Mouse (Mus musculus): ENCODE results near the gene Ifnl3. TPM values are rescaled to one million over a fixed set of nuclear protein-coding genes. Genes with fewer than 3 reads are reported as not detected.

Ifnl3 gene
- polyA plus RNA-seq (2015; fragmentation: Nextera tagmentation; extraction: Ambion mirVana): not detected in 2 replicates

DNA sequence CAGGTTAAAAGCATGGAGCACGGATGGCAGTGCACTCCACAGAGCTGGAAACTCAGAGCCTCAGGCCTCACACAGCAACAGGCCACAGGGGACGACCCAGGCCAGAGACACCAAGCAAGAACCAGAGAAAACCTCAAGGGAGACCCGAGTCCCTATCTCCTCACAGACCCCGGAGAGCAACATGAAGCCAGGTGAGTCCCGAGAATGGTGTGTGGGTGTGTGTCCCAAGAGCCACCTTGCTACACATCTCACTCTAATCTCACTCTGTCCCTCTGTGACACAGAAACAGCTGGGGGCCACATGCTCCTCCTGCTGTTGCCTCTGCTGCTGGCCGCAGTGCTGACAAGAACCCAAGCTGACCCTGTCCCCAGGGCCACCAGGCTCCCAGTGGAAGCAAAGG is at the start of gene Ifnl3:
Gene Ifnl3 (plus strand): TSS at position 301 of the 400 bp plus-strand sequence.

DNA sequence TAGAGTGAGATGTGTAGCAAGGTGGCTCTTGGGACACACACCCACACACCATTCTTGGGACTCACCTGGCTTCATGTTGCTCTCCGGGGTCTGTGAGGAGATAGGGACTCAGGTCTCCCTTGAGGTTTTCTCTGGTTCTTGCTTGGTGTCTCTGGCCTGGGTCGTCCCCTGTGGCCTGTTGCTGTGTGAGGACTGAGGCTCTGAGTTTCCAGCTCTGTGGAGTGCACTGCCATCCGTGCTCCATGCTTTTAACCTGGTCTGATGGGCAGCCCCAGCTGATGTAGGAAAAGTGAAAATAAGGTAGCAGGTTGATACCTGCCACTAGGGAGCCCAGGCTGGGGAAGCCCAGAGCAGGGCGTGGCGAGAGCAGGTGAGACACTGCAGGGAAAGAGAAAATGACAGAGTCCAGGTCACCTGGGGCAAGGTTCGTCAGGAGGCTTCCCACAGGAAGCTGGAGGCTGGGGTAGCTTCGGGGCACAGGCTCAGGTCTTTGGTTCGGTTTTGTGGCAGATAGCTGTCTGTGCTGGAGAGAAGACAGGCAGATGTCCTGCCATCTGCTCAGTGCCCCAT is 12.1 kb upstream of the Ifnl3 start, which contains the start of gene Ifnl2:
Gene Ifnl2 (minus strand): TSS at position 51 of the 570 bp plus-strand sequence.

DNA sequence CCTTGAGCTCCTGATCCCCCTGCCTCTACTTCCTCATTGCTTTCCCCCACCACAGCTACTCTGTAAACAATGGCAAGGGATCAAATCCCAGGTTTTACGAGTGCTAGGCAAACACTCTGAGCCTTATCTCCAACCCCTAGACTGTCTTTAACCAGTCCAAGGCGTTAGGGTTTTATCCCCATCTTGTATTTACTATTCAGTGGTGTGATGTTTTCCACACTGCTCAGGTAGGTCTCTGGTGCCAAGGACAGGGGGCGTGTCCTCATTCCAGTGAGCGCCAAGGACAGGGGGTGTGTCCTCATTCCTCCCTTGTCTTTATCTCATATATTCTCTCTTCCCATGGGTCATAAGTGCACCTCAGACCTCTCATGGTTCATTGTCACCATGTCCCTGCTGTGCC is 17.9 kb downstream of the Ifnl3 start, which contains the start of gene Sycn:
Gene Sycn (plus strand): TSS at position 360 of the 400 bp plus-strand sequence.

DNA sequence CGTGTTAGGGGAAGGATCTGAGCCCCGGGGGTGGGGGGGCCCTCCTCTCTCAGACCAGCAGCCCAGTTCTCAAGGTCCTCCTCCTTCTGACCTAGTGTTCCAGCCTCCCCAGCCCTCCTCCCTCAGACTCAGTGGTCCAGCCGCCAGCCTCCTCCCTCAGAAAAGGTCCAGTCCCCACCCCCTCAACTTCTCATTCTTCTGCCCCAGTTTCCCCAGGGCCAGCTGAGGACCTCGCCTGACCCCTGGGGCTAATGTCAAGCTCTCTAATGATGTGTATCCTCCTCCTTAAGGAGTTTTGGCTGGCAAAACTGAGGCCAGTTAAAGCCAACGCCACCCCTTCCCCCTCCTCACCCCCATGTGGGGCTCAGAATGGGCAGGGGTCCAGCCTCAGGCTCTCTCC is 24.5 kb downstream of the Ifnl3 start, which contains the start of gene Nccrp1:
Gene Nccrp1 (minus strand): TSS at position 101 of the 400 bp plus-strand sequence.

Small RNA genes lying within 50 kb of the gene (microRNA-seq; reads per million reads assigned to microRNA genes)
- gene Mir7049: not detected

Other genes with a start within 250 kb of the Ifnl3 start
- 43.2 and 45.7 TPM in 2 replicates for gene Eid2b, start 245.1 kb upstream of the Ifnl3 start, polyA plus RNA-seq (2015; fragmentation: Nextera tagmentation; extraction: Ambion mirVana)
- 5.1 and 6.7 TPM in 2 replicates for gene Selenov, start 231.7 kb upstream of the Ifnl3 start, polyA plus RNA-seq (2015; fragmentation: Nextera tagmentation; extraction: Ambion mirVana)
- 20.4 and 21.8 TPM in 2 replicates for gene Dll3, start 220.6 kb upstream of the Ifnl3 start, polyA plus RNA-seq (2015; fragmentation: Nextera tagmentation; extraction: Ambion mirVana)
- gene Timm50, start 210.8 kb upstream of the Ifnl3 start, polyA plus RNA-seq (2015; fragmentation: Nextera tagmentation; extraction: Ambion mirVana): 109 and 129 TPM in 2 replicates
- gene Supt5, start 184.1 kb upstream of the Ifnl3 start, polyA plus RNA-seq (2015; fragmentation: Nextera tagmentation; extraction: Ambion mirVana): 64.4 and 73.7 TPM in 2 replicates
- gene Rps16, start 172.2 kb upstream of the Ifnl3 start, polyA plus RNA-seq (2015; fragmentation: Nextera tagmentation; extraction: Ambion mirVana): 524 and 613 TPM in 2 replicates
- gene Plekhg2, start 150.2 kb upstream of the Ifnl3 start, polyA plus RNA-seq (2015; fragmentation: Nextera tagmentation; extraction: Ambion mirVana): 10.8 and 13.7 TPM in 2 replicates
- 3.9 and 4.1 TPM in 2 replicates for gene Zfp36, start 142.6 kb upstream of the Ifnl3 start, polyA plus RNA-seq (2015; fragmentation: Nextera tagmentation; extraction: Ambion mirVana)
- gene Med29, start 130.1 kb upstream of the Ifnl3 start, polyA plus RNA-seq (2015; fragmentation: Nextera tagmentation; extraction: Ambion mirVana): 48.8 and 49.0 TPM in 2 replicates
- gene Paf1, start 129.9 kb upstream of the Ifnl3 start, polyA plus RNA-seq (2015; fragmentation: Nextera tagmentation; extraction: Ambion mirVana): 75.7 and 90.9 TPM in 2 replicates
- gene Gmfg, start 85.4 kb upstream of the Ifnl3 start, polyA plus RNA-seq (2015; fragmentation: Nextera tagmentation; extraction: Ambion mirVana): 6.6 and 8.3 TPM in 2 replicates
- 20.6 and 22.6 TPM in 2 replicates for gene Lrfn1, start 70.9 kb upstream of the Ifnl3 start, polyA plus RNA-seq (2015; fragmentation: Nextera tagmentation; extraction: Ambion mirVana)
- not detected in 2 replicates for gene Ifnl2, start 12.4 kb upstream of the Ifnl3 start, polyA plus RNA-seq (2015; fragmentation: Nextera tagmentation; extraction: Ambion mirVana)
- not detected in 2 replicates for gene Sycn, start 18.0 kb downstream of the Ifnl3 start, polyA plus RNA-seq (2015; fragmentation: Nextera tagmentation; extraction: Ambion mirVana)
- gene Nccrp1, start 24.4 kb downstream of the Ifnl3 start, polyA plus RNA-seq (2015; fragmentation: Nextera tagmentation; extraction: Ambion mirVana): 0.39 and 0.80 TPM in 2 replicates
- 16.1 and 19.3 TPM in 2 replicates for gene Samd4b, start 75.3 kb downstream of the Ifnl3 start, polyA plus RNA-seq (2015; fragmentation: Nextera tagmentation; extraction: Ambion mirVana)
- 12.0 and 12.5 TPM in 2 replicates for gene Pak4, start 75.3 kb downstream of the Ifnl3 start, polyA plus RNA-seq (2015; fragmentation: Nextera tagmentation; extraction: Ambion mirVana)
- gene Acp7, start 108.5 kb downstream of the Ifnl3 start, polyA plus RNA-seq (2015; fragmentation: Nextera tagmentation; extraction: Ambion mirVana): 0.40 and 0.52 TPM in 2 replicates
- gene Fbxo27, start 170.0 kb downstream of the Ifnl3 start, polyA plus RNA-seq (2015; fragmentation: Nextera tagmentation; extraction: Ambion mirVana): 13.1 and 15.8 TPM in 2 replicates
- 5.9 and 6.1 TPM in 2 replicates for gene Fbxo17, start 194.0 kb downstream of the Ifnl3 start, polyA plus RNA-seq (2015; fragmentation: Nextera tagmentation; extraction: Ambion mirVana)
- 125 and 130 TPM in 2 replicates for gene Mrps12, start 219.0 kb downstream of the Ifnl3 start, polyA plus RNA-seq (2015; fragmentation: Nextera tagmentation; extraction: Ambion mirVana)
- gene Sars2, start 219.2 kb downstream of the Ifnl3 start, polyA plus RNA-seq (2015; fragmentation: Nextera tagmentation; extraction: Ambion mirVana): 18.5 and 21.8 TPM in 2 replicates
- 1.5 and 2.1 TPM in 2 replicates for gene Ccer2, start 233.3 kb downstream of the Ifnl3 start, polyA plus RNA-seq (2015; fragmentation: Nextera tagmentation; extraction: Ambion mirVana)
- gene Sirt2, start 243.9 kb downstream of the Ifnl3 start, polyA plus RNA-seq (2015; fragmentation: Nextera tagmentation; extraction: Ambion mirVana): 154 and 178 TPM in 2 replicates
- gene Nfkbib, start 244.7 kb downstream of the Ifnl3 start, polyA plus RNA-seq (2015; fragmentation: Nextera tagmentation; extraction: Ambion mirVana): 77.9 and 82.5 TPM in 2 replicates